Mouse (Mus musculus) neural tube, embryonic 15.5 days (tissue): ENCODE results near the gene Areg. TPM values are rescaled to one million over a fixed set of nuclear protein-coding genes. Genes with fewer than 3 reads are reported as not detected.

Source experiments
- ATAC-seq: fragments of 200-750 bp; cut with Nextera tagmentation; 2 replicates; pipeline ENCODE4 v1.8.0; 2017; ENCODE audit warnings: mild to moderate bottlenecking, moderate TSS enrichment, moderate library complexity; ENCODE audit not compliant: low FRiP score
- H3K27ac ChIP-seq: fragments of 300-500 bp; sonication (generic); replicated peaks from 2 replicates; pipeline ENCODE4 v1.5.1; 2015; ENCODE audit warnings: mild to moderate bottlenecking, inconsistent platforms
- H3K27me3 ChIP-seq: fragments of 300-500 bp; sonication (generic); replicated peaks from 2 replicates; pipeline ENCODE4 v1.6.1; 2015; ENCODE audit warnings: inconsistent platforms
- H3K36me3 ChIP-seq: fragments of 300-500 bp; sonication (generic); 2 replicates; pipeline ENCODE4 v1.6.1; 2015; ENCODE audit warnings: inconsistent platforms
- H3K4me1 ChIP-seq: fragments of 300-500 bp; sonication (generic); 2 replicates; pipeline ENCODE4 v1.6.1; 2015; ENCODE audit warnings: inconsistent platforms
- H3K4me2 ChIP-seq: fragments of 300-500 bp; sonication (generic); 2 replicates; pipeline ENCODE4 v1.6.1; 2015; ENCODE audit warnings: inconsistent platforms, mild to moderate bottlenecking, moderate library complexity
- H3K4me3 ChIP-seq: fragments of 300-500 bp; sonication (generic); replicated peaks from 2 replicates; pipeline ENCODE4 v1.5.1; 2015; ENCODE audit warnings: mild to moderate bottlenecking, inconsistent platforms
- H3K9ac ChIP-seq: fragments of 300-500 bp; sonication (generic); replicated peaks from 2 replicates; pipeline ENCODE4 v1.6.1; 2015; ENCODE audit warnings: mild to moderate bottlenecking, inconsistent platforms
- H3K9me3 ChIP-seq: fragments of 300-500 bp; sonication (generic); replicated peaks from 2 replicates; pipeline ENCODE4 v1.6.1; 2016; ENCODE audit warnings: inconsistent platforms
- WGBS: fragments of 180-500 bp; shearing (Covaris S2); methylation state at CpG from one replicate; pipeline ENCODE4 v1.1.7; 2015; ENCODE audit warnings: mixed read lengths; 5-methylcytosine and 5-hydroxymethylcytosine counted together
- polyA plus RNA-seq: library from polyadenylated mRNA; unstranded; fragments of >200 nt; fragmentation: Nextera tagmentation; extraction: Ambion mirVana; gene quantifications from 2 replicates; pipeline ENCODE4 v1.2.1, GENCODE M21; 2015

Areg gene
- polyA plus RNA-seq, 1 experiment from 2014 or later: 2.8 TPM

GRCm38 (mm10) chr5:91194572-91194971, 55.2 kb downstream of the Areg start:
- WGBS: 78% methylated on average over 3 of the region's 3 CpGs

More at GRCm38 (mm10) chr5:91194572-91194971, 55.2 kb downstream of the Areg start:
- Histone ChIP-seq H3K27me3 (no peaks in the 10 kb centered on the region), H3K9ac (no peak overlapping the region), H3K27ac (no peak overlapping the region), H3K9me3 (no peaks in the 10 kb centered on the region), H3K4me3 (no peak overlapping the region), H3K4me1 (no peaks in the 10 kb centered on the region), H3K36me3 (no peaks in the 10 kb centered on the region), H3K4me2 (no peak overlapping the region)
- no peak for ATAC-seq

Other genes starting within 250 kb of the Areg start
- 0.27 and 0.63 TPM in 2 replicates for gene Cxcl1, start 248.4 kb upstream of the Areg start, polyA plus RNA-seq
- gene Cxcl2, start 235.7 kb upstream of the Areg start, polyA plus RNA-seq: not detected in 2 replicates
- 76.4 and 86.6 TPM in 2 replicates for gene Mthfd2l, start 208.5 kb upstream of the Areg start, polyA plus RNA-seq
- gene Epgn, start 112.1 kb upstream of the Areg start, polyA plus RNA-seq: not detected in 2 replicates
- gene Ereg, start 65.0 kb upstream of the Areg start, polyA plus RNA-seq: 0.20 TPM in 1 of 2 replicates, not detected in the other